Comparison of ENCODE assay signal across 11 mouse cellular contexts in genomic region chr14:72887470-72888071, GRCm38 (mm10).
DNase-seq lines count a peak whose midpoint lies in the region; ATAC-seq and TF ChIP-seq lines count a peak whose summit lies in the region.
"Had no signal": no experiment of that assay in that cellular context is flagged by ENCODE, and none has a peak within 500 bp of the region (broad histone marks: within the 10 kb centered on the region; RNA-seq: fewer than 3 reads in every experiment).

No protein-coding gene starts in this region.

- H3K4me1 ChIP-seq in heart, embryonic 13.5 days, result peaks cover 24% of the 10 kb centered on the region
- 0 out of 2 replicates have a peak, but pooled peaks cover 3% of the 10 kb centered on the region for H3K4me1 ChIP-seq in stomach, embryonic 15.5 days
- H3K4me1 ChIP-seq in stomach, postnatal 0 days (replicated peaks; ENCODE audit: control insufficient read depth, insufficient read depth), result no peaks in the 10 kb centered on the region
- H3K4me1 ChIP-seq in liver, embryonic 14.5 days (replicated peaks; ENCODE audit: control insufficient read depth in 2 of 2, insufficient read depth in 2 of 2, low read length in 1 of 2), result 0 out of 4 replicates have a peak, but pooled peaks cover 0 to 1% of the 10 kb centered on the region in 2 experiments
- H3K4me1 ChIP-seq: embryonic facial prominence, embryonic 12.5 days had no signal

- peak overlapping the region; percentile 53 for H3K4me2 ChIP-seq in heart, embryonic 13.5 days
- H3K4me2 ChIP-seq in stomach, embryonic 15.5 days, result peak overlapping the region; percentile 21; the same call in 1 of the 2 replicates
- H3K4me2 ChIP-seq in stomach, postnatal 0 days (replicated peaks; ENCODE audit: low read depth), result no peak overlapping the region
- peak overlapping the region; percentile 8; the same call in 1 of the 2 replicates for H3K4me2 ChIP-seq in liver, embryonic 14.5 days (ENCODE audit: low read depth)
- H3K4me2 ChIP-seq: embryonic facial prominence, embryonic 12.5 days had no signal

- H3K9ac ChIP-seq in heart, embryonic 13.5 days, result no peak overlapping the region
- H3K9ac ChIP-seq in stomach, embryonic 15.5 days, result no peak overlapping the region
- no peak overlapping the region for H3K9ac ChIP-seq in stomach, postnatal 0 days (ENCODE audit: low read length)
- no peak overlapping the region for H3K9ac ChIP-seq in liver, embryonic 14.5 days (replicated peaks)
- H3K9ac ChIP-seq: embryonic facial prominence, embryonic 12.5 days had no signal

- DNase-seq in heart, postnatal 14 days, result no peak
- no peak for DNase-seq in stomach, postnatal 0 days (ENCODE audit: low spot score)
- no peak for DNase-seq in liver, embryonic 14.5 days (ENCODE audit: low read depth in 3 of 3, low spot score in 3 of 3)
- no peak for DNase-seq in layer of hippocampus, adult 11-12 months (ENCODE audit: low spot score)
- no peak for DNase-seq in cerebellum, postnatal 36 days
- DNase-seq in ovary, postnatal 14 days (ENCODE audit: low spot score), result no peak
- DNase-seq: gastrocnemius, postnatal 10 days; kidney, postnatal 10 days had no signal

- H3K4me3 ChIP-seq in heart, embryonic 13.5 days, result 0 out of 2 replicates have a peak overlapping the region, but pooled peaks have one; percentile 11
- H3K4me3 ChIP-seq in stomach, embryonic 15.5 days (replicated peaks), result no peak overlapping the region
- H3K4me3 ChIP-seq in stomach, postnatal 0 days (ENCODE audit: low read depth, low read length), result no peak overlapping the region
- no peak overlapping the region for H3K4me3 ChIP-seq in liver, embryonic 14.5 days (ENCODE audit: insufficient read depth in 1 of 2, low read depth in 2 of 2, low read length in 2 of 2)
- H3K4me3 ChIP-seq: embryonic facial prominence, embryonic 12.5 days had no signal

- no peak overlapping the region; the same call in 1 of the 2 replicates for H3K27ac ChIP-seq in heart, embryonic 13.5 days (replicated peaks)
- no peak overlapping the region for H3K27ac ChIP-seq in stomach, embryonic 15.5 days
- no peak overlapping the region for H3K27ac ChIP-seq in stomach, postnatal 0 days (replicated peaks)
- H3K27ac ChIP-seq in liver, embryonic 14.5 days, result no peak overlapping the region
- H3K27ac ChIP-seq: embryonic facial prominence, embryonic 12.5 days had no signal

- H3K36me3 ChIP-seq in heart, embryonic 13.5 days, result no peaks in the 10 kb centered on the region
- H3K36me3 ChIP-seq in stomach, embryonic 15.5 days, result no peaks in the 10 kb centered on the region
- no peaks in the 10 kb centered on the region for H3K36me3 ChIP-seq in stomach, postnatal 0 days (ENCODE audit: control insufficient read depth, insufficient read depth, low read length)
- no peaks in the 10 kb centered on the region for H3K36me3 ChIP-seq in liver, embryonic 14.5 days (replicated peaks; ENCODE audit: control insufficient read depth, insufficient read depth, low read depth)
- H3K36me3 ChIP-seq: embryonic facial prominence, embryonic 12.5 days had no signal

- H3K9me3 ChIP-seq in heart, embryonic 13.5 days, result no peaks in the 10 kb centered on the region
- H3K9me3 ChIP-seq in stomach, embryonic 15.5 days, result no peaks in the 10 kb centered on the region
- no peaks in the 10 kb centered on the region for H3K9me3 ChIP-seq in stomach, postnatal 0 days (ENCODE audit: control insufficient read depth, low read length)
- H3K9me3 ChIP-seq in liver, embryonic 14.5 days (ENCODE audit: control insufficient read depth, low read length), result no peaks in the 10 kb centered on the region
- H3K9me3 ChIP-seq: embryonic facial prominence, embryonic 12.5 days had no signal

- WGBS in heart, embryonic 13.5 days, result 20% methylated on average over 14 of the region's 14 CpGs
- WGBS in stomach, embryonic 15.5 days, result 26% methylated on average over 14 of the region's 14 CpGs
- 33% methylated on average over 14 of the region's 14 CpGs for WGBS in stomach, postnatal 0 days
- 15% methylated on average over 14 of the region's 14 CpGs for WGBS in liver, embryonic 14.5 days (ENCODE audit: insufficient replicate concordance)

- TF ChIP-seq CTCF in stomach, postnatal 0 days (IDR thresholded peaks at IDR 0.05; ENCODE audit: low read depth), result no peak
- no peak for TF ChIP-seq CTCF in liver, embryonic 14.5 days (IDR thresholded peaks at IDR 0.05; ENCODE audit: low read depth)

- no peak for ATAC-seq in heart, embryonic 13.5 days (ENCODE audit: extremely low read depth, insufficient number of reproducible peaks, low FRiP score, low TSS enrichment)
- ATAC-seq in stomach, embryonic 15.5 days (ENCODE audit: insufficient read depth, low FRiP score, low read depth), result no peak
- no peak for ATAC-seq in stomach, postnatal 0 days (ENCODE audit: low FRiP score, low TSS enrichment)
- ATAC-seq in liver, embryonic 14.5 days (ENCODE audit: insufficient read depth), result no peak

- no peak for TF ChIP-seq EP300 in stomach, postnatal 0 days (optimal IDR thresholded peaks at IDR 0.05)
- TF ChIP-seq EP300 in liver, embryonic 14.5 days (IDR thresholded peaks at IDR 0.05; ENCODE audit: low read depth), result no peak

- no peaks in the 10 kb centered on the region for H3K27me3 ChIP-seq in heart, embryonic 13.5 days (replicated peaks)
- H3K27me3 ChIP-seq in stomach, embryonic 15.5 days (replicated peaks), result no peaks in the 10 kb centered on the region
- H3K27me3 ChIP-seq in stomach, postnatal 0 days (ENCODE audit: control insufficient read depth, insufficient read depth, low read length), result no peaks in the 10 kb centered on the region
- H3K27me3 ChIP-seq in liver, embryonic 14.5 days (ENCODE audit: control insufficient read depth, insufficient read depth, low read length), result no peaks in the 10 kb centered on the region
- H3K27me3 ChIP-seq: embryonic facial prominence, embryonic 12.5 days had no signal

- intact Hi-C loops in heart, postnatal 14 days (cut with DNase I), result no loop called here
